Mouse (Mus musculus) T-helper 17 cell (primary cell): Measurements from ENCODE around the gene Dlgap5.

Source experiments
- in situ Hi-C, 2 experiments: fragments of 300-600 bp; cut with MboI, MseI; formaldehyde crosslinking; loops; 1 replicate in 1 of 2; 2 replicates in 1 of 2; pipeline ENCODE4 v1.15.1; 2025; ENCODE audit warnings: high pct_unique_total_duplicates in 2 of 2

Dlgap5 gene

DNA sequence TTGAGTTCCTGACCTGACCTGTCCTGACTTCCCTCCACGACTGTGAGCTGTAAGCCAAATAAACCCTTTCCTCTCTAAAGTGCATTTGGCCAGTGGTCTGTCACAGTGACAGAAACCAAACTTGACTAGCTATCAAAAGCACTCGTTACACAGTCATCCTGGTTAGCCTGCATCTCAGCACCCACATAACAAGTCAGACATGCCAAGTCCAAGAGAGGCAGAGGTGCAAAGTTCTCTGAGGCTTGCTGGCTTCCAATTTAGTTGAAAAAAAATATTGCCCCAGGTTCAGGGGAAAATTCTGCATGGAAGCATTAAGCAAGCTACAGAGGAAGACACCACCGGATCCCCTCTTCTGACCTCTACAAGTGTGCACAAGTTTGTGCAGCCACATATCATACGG, 65.0 kb downstream of the Dlgap5 start:
- in situ Hi-C loops, result no loop called here

DNA sequence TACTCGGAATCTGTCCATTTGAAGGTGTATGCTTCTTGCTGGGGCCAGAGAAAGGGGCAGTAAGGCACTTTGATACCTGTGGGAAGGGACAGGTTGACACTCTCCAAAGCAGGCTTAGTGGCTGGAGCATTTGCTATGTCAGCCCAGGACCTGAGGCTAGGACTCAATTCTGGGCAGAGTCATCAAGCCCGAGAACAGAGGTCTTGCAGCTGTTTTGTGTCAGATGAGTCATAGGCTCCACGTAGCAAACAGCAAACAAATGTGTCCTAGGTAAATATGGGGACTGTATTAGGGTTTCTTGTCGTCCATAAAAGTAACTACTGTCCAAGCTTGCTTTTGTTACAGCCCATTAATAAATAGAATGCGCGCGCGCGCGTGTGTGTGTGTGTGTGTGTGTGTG, 65.9 kb downstream of the Dlgap5 start:
- in situ Hi-C loops, result no loop called here

DNA sequence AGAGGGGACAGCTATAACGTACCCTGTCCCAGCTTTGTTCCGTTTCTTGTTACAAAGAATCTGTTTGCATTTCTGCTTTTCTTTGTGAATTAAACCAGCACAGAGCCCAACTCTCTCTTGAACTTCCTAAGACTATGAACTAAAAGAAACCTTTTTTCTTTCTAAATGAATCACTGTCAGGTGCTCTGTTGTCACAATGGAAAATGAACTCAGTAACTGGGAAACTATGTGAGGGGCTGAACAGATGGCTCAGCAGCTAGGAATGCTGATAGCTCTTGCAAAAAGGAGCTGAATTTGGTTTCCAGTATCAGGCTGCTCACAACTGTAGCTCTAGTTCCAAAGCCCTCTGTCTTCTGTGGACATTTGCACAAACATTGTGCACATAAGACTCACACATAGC, 67.2 kb downstream of the Dlgap5 start:
- in situ Hi-C loops, result no loop called here

DNA sequence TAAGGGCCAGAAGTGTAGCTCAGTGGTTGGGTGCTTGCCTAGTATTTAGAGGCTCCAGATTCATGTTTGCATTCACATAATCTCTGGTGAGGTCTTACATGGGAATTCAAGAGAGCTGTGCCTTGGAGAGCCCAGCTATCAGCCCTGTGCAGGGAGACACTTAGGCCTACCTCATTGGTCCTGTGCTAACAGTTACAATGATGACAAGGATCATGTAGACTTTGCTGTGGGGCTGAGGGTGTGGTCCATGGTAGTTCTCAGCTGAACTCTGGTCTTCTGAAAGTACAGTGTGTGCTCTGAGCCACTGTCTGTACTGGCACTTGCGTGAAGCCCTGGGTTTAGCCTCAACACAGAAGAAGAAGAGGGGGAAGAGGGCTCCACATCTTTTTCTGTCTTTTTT, 71.5 kb downstream of the Dlgap5 start:
- in situ Hi-C loops, result loop anchor here (5.0 to 10.0 kb wide), 2 partner anchors 46 to 378 kb away; no protein-coding TSS in a partner anchor

DNA sequence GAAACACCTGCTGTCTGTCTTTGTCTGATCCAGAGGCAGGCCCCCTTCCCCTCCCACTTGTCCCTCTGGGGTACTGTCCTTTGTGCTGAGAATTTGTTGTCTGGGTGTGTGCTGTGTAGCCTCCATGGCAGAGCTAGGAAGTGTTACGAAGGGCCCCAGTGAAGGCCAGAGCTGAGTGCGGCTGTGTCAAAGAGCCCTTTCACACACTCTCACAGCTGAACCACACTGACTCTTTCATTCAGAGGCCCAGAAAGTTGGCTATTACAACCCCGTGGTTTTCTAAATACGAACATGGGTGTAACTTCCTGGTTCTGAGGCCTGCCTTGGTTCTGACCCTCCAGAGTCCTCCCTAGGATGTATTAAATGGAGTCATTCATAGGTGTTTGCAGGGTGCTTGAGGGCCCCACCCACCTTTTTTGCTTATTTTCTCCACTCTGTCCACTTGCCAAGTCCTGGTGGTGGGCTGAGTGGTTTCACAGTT, 76.4 kb downstream of the Dlgap5 start:
- in situ Hi-C loops, result loop anchor here in 1 of 2 experiments (5.0 to 10.0 kb wide), 2 partner anchors 55 to 383 kb away; no protein-coding TSS in a partner anchor

DNA sequence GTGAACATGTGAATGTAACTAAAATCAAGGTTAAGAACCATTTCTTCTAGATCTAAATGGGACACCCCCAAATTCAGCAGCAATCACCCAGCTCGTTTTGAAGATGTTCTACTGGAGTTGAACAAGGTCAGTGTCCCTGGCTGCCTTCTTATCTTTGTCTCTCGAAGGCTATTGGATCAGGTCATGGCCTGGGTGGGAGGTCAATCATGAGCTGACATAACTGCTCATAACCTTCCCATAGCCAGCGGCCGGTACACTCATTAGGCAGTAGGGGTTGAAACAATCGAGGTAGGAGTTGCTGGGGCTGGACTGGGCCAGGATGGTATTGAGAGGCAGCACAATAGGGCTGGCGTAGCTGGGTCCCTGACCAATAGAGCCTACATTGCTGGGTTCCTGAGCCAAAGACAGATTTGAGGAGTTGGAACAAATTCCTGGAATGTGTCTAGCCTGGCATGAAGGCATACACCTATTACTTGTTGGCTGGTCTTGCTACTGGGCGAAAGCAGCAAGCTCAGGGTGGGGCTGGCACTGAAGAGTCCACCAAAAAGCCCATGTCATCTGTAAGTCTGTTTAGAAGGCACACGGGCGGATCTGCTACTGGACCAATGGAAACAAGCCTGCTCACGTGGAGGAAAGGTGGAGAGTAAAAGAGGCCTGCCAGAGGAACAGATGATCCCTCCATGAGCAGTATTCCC, 77.8 kb downstream of the Dlgap5 start:
- in situ Hi-C loops, result loop anchor here in 1 of 2 experiments (5.0 to 10.0 kb wide), 2 partner anchors 57 to 384 kb away; no protein-coding TSS in a partner anchor
